Mouse (Mus musculus) urinary bladder, postnatal 14 days (tissue): ENCODE measurements around the gene Trpm1.
A peak's percentile ranks its signal among the peaks of the same experiment; 100 is the strongest.

Experiments used
- DNase-seq: peaks from one replicate; pipeline ENCODE4 v3.0.0; 2021; ENCODE audit warnings: low spot score

The Trpm1 gene

GRCm38 (mm10) chr7:64163890-64164289, 10.3 kb downstream of the Trpm1 start:
- no peak for DNase-seq

GRCm38 (mm10) chr7:64164997-64165396, 11.4 kb downstream of the Trpm1 start:
- DNase-seq = peak; percentile 47

GRCm38 (mm10) chr7:64166025-64166424, 12.4 kb downstream of the Trpm1 start:
- no peak for DNase-seq

- no peak for DNase-seq
These were observed 13.1 kb downstream of the Trpm1 start for GRCm38 (mm10) chr7:64166724-64167123.

GRCm38 (mm10) chr7:64179310-64179709, 25.7 kb downstream of the Trpm1 start:
- no peak for DNase-seq

- DNase-seq = no peak
These were observed 31.7 kb downstream of the Trpm1 start for GRCm38 (mm10) chr7:64185203-64185931.

GRCm38 (mm10) chr7:64185932-64186312, 32.3 kb downstream of the Trpm1 start:
- DNase-seq = no peak

GRCm38 (mm10) chr7:64192261-64192943, 38.8 kb downstream of the Trpm1 start:
- peak; percentile 69 for DNase-seq

- no peak for DNase-seq
These were observed 39.8 kb downstream of the Trpm1 start for GRCm38 (mm10) chr7:64193476-64193875.

- no peak for DNase-seq
These were observed 42.5 kb downstream of the Trpm1 start for GRCm38 (mm10) chr7:64196114-64196513.

- DNase-seq = no peak
These were observed 55.1 kb downstream of the Trpm1 start for GRCm38 (mm10) chr7:64208700-64209099.

- no peak for DNase-seq
These were observed 59.2 kb downstream of the Trpm1 start for GRCm38 (mm10) chr7:64212870-64213269.

GRCm38 (mm10) chr7:64214066-64214465, 60.4 kb downstream of the Trpm1 start:
- DNase-seq = no peak

GRCm38 (mm10) chr7:64215613-64216012, 62.0 kb downstream of the Trpm1 start:
- no peak for DNase-seq

GRCm38 (mm10) chr7:64217428-64217827, 63.8 kb downstream of the Trpm1 start:
- DNase-seq = no peak

GRCm38 (mm10) chr7:64219765-64220164, 66.1 kb downstream of the Trpm1 start:
- no peak for DNase-seq

- DNase-seq = no peak
These were observed 69.6 kb downstream of the Trpm1 start for GRCm38 (mm10) chr7:64223215-64223614.

GRCm38 (mm10) chr7:64226339-64227194, 72.9 kb downstream of the Trpm1 start:
- DNase-seq = no peak

GRCm38 (mm10) chr7:64227586-64227985, 74.0 kb downstream of the Trpm1 start:
- DNase-seq = no peak

- DNase-seq = no peak
These were observed 74.7 kb downstream of the Trpm1 start for GRCm38 (mm10) chr7:64228300-64228699.

- DNase-seq = peak; percentile 17
These were observed 76.3 kb downstream of the Trpm1 start for GRCm38 (mm10) chr7:64229911-64230310.

- DNase-seq = no peak
These were observed 77.4 kb downstream of the Trpm1 start for GRCm38 (mm10) chr7:64231001-64231400.

GRCm38 (mm10) chr7:64231996-64232395, 78.4 kb downstream of the Trpm1 start:
- DNase-seq = no peak
